Mouse (Mus musculus) gastrocnemius, adult 18-20 months (tissue): ENCODE data around the gene Krcc1. TPM values are rescaled to one million over a fixed set of nuclear protein-coding genes. Genes with fewer than 3 reads are reported as not detected.
"Not testable (repeated sequence)": the region's sequence is repeated elsewhere in the genome, so short reads cannot be mapped to it uniquely, and the experiment has no call there.

Source experiments
- DNase-seq: peaks from one replicate; pipeline ENCODE4 v3.0.0; 2021; ENCODE audit warnings: low spot score
- total RNA-seq, 2 experiments: library from RNA; stranded (reverse); gene quantifications; 2 replicates each; pipeline ENCODE4 v1.2.3; 2021

Krcc1 gene
- total RNA-seq, 2 experiments from 2014 or later, result 26.4 to 36.1 TPM

- DNase-seq, result no peak
Measured at GRCm38 (mm10) chr6:71260051-71260640, 11.3 kb upstream of the Krcc1 start.

GRCm38 (mm10) chr6:71261060-71261459 is 10.4 kb upstream of the Krcc1 start:
- DNase-seq, result no peak

- peak; percentile 72 for DNase-seq
Measured at GRCm38 (mm10) chr6:71262142-71262833, 9.2 kb upstream of the Krcc1 start.

GRCm38 (mm10) chr6:71267603-71268002 is 3.9 kb upstream of the Krcc1 start:
- not testable (repeated sequence) for DNase-seq

- DNase-seq, result peak; percentile 73
Measured at GRCm38 (mm10) chr6:71268929-71269685, 2.4 kb upstream of the Krcc1 start.

- DNase-seq, result not testable (repeated sequence)
Measured at GRCm38 (mm10) chr6:71269686-71270050, 1.8 kb upstream of the Krcc1 start.

GRCm38 (mm10) chr6:71270301-71271056 is 998 bp upstream of the Krcc1 start:
- peak; percentile 21 for DNase-seq

GRCm38 (mm10) chr6:71271057-71271388 is 454 bp upstream of the Krcc1 start:
- DNase-seq, result no peak

GRCm38 (mm10) chr6:71272316-71272741 is 852 bp downstream of the Krcc1 start:
- DNase-seq, result peak; percentile 14

GRCm38 (mm10) chr6:71273715-71274114 is 2.2 kb downstream of the Krcc1 start:
- DNase-seq, result no peak

- no peak for DNase-seq
Measured at GRCm38 (mm10) chr6:71274621-71275020, 3.1 kb downstream of the Krcc1 start.

- no peak for DNase-seq
Measured at GRCm38 (mm10) chr6:71279418-71279817, 7.9 kb downstream of the Krcc1 start.

GRCm38 (mm10) chr6:71293509-71293908 is 22.0 kb downstream of the Krcc1 start:
- DNase-seq, result no peak

GRCm38 (mm10) chr6:71295303-71295702 is 23.8 kb downstream of the Krcc1 start:
- DNase-seq, result no peak

GRCm38 (mm10) chr6:71298051-71298450 is 26.6 kb downstream of the Krcc1 start:
- DNase-seq, result no peak

GRCm38 (mm10) chr6:71298751-71299150 is 27.3 kb downstream of the Krcc1 start:
- no peak for DNase-seq

GRCm38 (mm10) chr6:71302097-71302731 is 30.7 kb downstream of the Krcc1 start:
- DNase-seq, result no peak

- DNase-seq, result no peak
Measured at GRCm38 (mm10) chr6:71307486-71307885, 36.0 kb downstream of the Krcc1 start.

- no peak for DNase-seq
Measured at GRCm38 (mm10) chr6:71321826-71322283, 50.4 kb downstream of the Krcc1 start, which contains the start of gene Smyd1. Gene Smyd1 (minus strand): TSS chr6:71322233.

GRCm38 (mm10) chr6:71322491-71322921 is 51.0 kb downstream of the Krcc1 start, which contains the start of gene Cd8b1:
Gene Cd8b1 (plus strand): TSS chr6:71322788.
- DNase-seq, result no peak

GRCm38 (mm10) chr6:71324816-71325215 is 53.3 kb downstream of the Krcc1 start:
- DNase-seq, result no peak
